Mouse (Mus musculus): ENCODE results near the gene Efcab12. TPM values are rescaled to one million over a fixed set of nuclear protein-coding genes. Genes with fewer than 3 reads are reported as not detected.

Efcab12 gene
- total RNA-seq, 2 experiments from 2014 or later = 2.9 to 3.5 TPM

DNA sequence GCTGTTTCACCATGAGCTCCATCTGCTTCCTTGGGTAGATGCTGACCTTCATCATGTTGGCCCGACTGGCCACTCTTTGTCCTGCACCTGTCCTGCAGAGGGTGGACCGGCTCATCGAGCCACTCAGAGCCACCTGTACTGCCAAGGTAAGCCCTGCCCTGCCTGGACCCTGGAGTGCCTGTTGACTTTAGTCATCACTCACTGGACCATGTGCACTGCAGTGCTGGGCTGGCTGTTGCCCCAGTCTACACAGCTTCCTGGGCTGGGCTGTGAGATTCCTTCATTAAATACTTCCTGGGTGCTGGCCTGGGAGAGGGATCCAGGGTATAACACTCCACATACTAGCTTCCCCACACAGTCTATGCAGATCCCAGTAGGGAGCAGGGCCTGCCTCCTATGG lies 36.4 kb downstream of the Efcab12 start:
- no peak for DNase-seq (ENCODE audit: low spot score in 2 of 2)

DNA sequence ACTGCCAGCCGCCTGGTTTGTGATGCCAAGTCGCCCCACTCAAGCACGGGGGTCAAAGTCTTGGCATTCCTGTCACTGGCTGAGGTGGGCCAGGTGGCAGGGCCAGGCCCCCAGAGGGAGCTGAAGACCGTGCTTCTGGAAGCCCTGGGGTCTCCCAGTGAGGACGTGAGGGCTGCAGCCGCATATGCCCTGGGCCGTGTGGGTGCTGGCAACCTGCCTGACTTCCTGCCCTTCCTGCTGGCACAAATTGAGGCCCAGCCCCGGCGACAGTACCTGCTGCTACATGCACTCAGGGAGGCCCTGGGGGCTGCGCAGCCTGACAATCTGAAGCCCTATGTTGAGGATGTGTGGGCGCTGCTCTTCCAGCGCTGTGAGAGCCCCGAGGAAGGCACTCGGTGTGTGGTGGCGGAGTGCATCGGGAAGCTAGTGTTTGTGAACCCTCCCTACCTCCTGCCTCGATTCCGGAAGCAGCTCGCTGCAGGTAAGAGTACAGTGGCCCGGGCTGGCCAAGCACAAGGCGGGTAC lies 45.5 kb downstream of the Efcab12 start:
- DNase-seq (ENCODE audit: low spot score in 2 of 2) = no peak

- DNase-seq (ENCODE audit: low spot score in 2 of 2) = peak; percentile 21 to 27
These were observed 46.1 kb downstream of the Efcab12 start for GRCm38 (mm10) chr6:115791842-115792686.

GRCm38 (mm10) chr6:115791016-115791415 lies 47.2 kb downstream of the Efcab12 start:
- no peak for DNase-seq (ENCODE audit: low spot score in 2 of 2)

- no peak for DNase-seq (ENCODE audit: low spot score in 2 of 2)
These were observed 55.4 kb downstream of the Efcab12 start for GRCm38 (mm10) chr6:115782781-115783180.

GRCm38 (mm10) chr6:115776363-115776762 lies 61.8 kb downstream of the Efcab12 start:
- DNase-seq (ENCODE audit: low spot score in 2 of 2) = no peak

GRCm38 (mm10) chr6:115775838-115776237 lies 62.4 kb downstream of the Efcab12 start:
- no peak for DNase-seq (ENCODE audit: low spot score in 2 of 2)

DNA sequence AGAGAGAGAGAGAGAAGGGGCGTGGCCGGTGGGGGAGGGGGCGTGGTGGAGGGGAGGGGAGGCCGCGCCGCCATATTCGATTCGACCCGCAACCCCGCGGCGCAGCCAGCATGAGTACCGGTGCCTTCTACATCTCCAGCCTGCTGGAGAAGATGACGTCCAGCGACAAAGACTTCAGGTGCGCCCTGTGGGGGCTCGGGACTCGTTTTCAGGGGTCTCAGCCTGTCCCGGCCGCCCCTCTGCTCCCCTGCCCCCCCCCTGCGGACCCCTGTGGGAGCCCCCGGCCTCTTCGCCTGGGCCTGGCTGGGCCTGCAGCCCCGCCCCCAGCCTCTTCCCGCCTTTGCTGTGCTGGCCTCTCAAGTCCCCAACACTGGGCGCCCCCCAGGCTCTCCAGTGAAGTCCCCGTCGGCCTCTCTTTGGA lies 63.7 kb downstream of the Efcab12 start, which contains the start of gene Cand2:
Gene Cand2, plus strand, starts transcription at position 38 of the 421 bp plus-strand sequence.
- DNase-seq (ENCODE audit: low spot score in 2 of 2) = peak; percentile 50 to 65

GRCm38 (mm10) chr6:115773966-115774413 lies 64.2 kb downstream of the Efcab12 start:
- peak; percentile 26 to 38 for DNase-seq (ENCODE audit: low spot score in 2 of 2)

DNA sequence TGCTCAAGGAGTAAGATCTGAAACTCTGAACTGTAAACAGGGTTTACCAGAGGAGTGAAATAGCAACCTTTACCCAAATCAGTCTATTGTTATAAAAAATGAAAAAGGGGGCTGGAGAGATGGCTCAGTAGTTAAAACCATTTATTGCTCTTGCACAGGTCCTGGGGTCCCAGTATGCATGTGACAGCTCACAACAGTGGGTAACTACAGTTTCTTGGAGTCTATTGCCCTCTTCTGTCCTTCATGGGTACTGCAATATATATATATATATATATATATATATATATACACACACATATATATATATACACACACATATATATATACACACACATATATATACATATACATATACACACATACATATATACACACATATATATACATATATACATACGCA lies 65.6 kb downstream of the Efcab12 start:
- no peak for DNase-seq (ENCODE audit: low spot score in 2 of 2)

DNA sequence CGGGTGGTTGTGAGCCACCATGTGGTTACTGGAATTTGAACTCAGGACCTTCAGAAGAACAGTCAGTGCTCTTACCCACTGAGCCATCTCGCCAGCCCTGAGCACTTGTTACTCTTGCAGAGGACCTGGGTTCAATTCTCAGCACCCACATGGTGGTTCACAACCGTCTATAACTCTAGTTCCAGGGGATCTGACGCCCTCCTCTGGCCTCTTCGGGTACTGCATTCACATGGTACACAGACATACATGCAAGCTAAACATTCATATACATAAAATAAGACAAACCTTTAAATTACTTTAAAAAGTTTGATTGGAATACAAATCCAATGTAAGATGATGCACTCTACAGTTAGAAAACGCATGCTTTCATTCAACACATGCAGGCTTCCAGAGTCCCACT lies 66.0 kb downstream of the Efcab12 start:
- no peak for DNase-seq (ENCODE audit: low spot score in 2 of 2)

DNA sequence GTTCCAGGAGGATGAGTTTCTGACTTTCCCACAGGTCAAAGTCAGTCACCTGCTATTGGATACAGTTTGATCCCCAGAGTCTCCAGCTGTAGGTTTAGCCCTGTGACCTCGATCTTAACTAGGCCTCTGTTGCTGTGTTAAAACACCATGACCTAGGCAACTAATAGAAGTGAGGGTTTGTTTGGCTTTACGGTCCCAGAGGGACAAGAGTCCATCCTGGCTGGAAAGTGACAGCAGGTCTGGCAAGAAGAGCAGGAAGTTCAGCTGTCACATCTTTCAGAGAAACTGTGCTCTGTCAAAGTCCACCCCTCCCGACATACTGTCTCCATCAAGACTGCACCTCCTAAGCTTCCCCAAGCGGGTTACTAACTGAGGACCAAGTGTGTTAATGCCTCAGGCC lies 67.4 kb downstream of the Efcab12 start:
- no peak for DNase-seq (ENCODE audit: low spot score in 2 of 2)

- no peak for DNase-seq (ENCODE audit: low spot score in 2 of 2)
These were observed 68.0 kb downstream of the Efcab12 start for GRCm38 (mm10) chr6:115770059-115770670.

GRCm38 (mm10) chr6:115768207-115768606 lies 70.0 kb downstream of the Efcab12 start:
- DNase-seq (ENCODE audit: low spot score in 2 of 2) = no peak

- no peak for DNase-seq (ENCODE audit: low spot score in 2 of 2)
These were observed 70.9 kb downstream of the Efcab12 start for GRCm38 (mm10) chr6:115767357-115767756.

DNA sequence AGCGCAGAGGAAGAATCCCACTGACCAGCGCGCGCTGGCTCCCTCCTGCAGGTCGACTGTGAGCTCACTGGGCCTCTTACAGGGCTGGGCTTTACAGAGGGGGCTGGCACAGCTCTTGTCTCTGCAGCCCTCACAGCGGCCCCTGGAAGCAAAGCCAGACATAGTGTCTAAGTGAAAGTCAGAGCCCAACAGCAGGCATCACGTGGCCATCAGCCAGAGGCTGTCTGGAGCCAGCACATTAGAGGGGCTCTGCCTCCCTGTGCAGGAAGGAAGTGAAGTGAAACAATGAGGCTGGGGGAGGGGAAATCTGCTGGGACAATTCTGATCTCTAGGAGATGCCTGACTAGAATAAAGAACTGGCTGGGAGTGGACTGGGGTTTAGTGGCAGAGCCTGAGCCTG lies 74.0 kb downstream of the Efcab12 start:
- peak; percentile 68 to 69 for DNase-seq (ENCODE audit: low spot score in 2 of 2)

GRCm38 (mm10) chr6:115761995-115762756 lies 76.0 kb downstream of the Efcab12 start, which contains the start of gene Tmem40:
Tmem40 (minus strand) TSS chr6:115762410.
- DNase-seq (ENCODE audit: low spot score in 2 of 2) = no peak

- no peak for DNase-seq (ENCODE audit: low spot score in 2 of 2)
These were observed 77.2 kb downstream of the Efcab12 start for GRCm38 (mm10) chr6:115760982-115761381.

Measured in layer of hippocampus, postnatal 10 days (tissue).